Mouse (Mus musculus) layer of hippocampus, postnatal 36 days (tissue): ENCODE data around the gene Gm7075. TPM values are rescaled to one million over a fixed set of nuclear protein-coding genes. Genes with fewer than 3 reads are reported as not detected.

Source experiments
- total RNA-seq, 2 experiments: library from RNA; stranded (reverse); gene quantifications; 2 replicates each; pipeline ENCODE4 v1.2.3; 2021

The Gm7075 gene
- total RNA-seq, 2 experiments from 2014 or later, result not detected

Other genes starting within 250 kb of the Gm7075 start
- gene Mypn, start 217.8 kb downstream of the Gm7075 start, total RNA-seq, result 1 to 10 TPM; 1.4 to 2.1 TPM
- 10 to 100 TPM; 36.1 to 36.7 TPM for gene Herc4, start 178.0 kb downstream of the Gm7075 start, total RNA-seq
- gene Sirt1, start 40.1 kb downstream of the Gm7075 start, total RNA-seq, result 10 to 100 TPM; 12.8 to 15.4 TPM
- 10 to 100 TPM; 16.8 to 23.7 TPM for gene Dnajc12, start 39.3 kb downstream of the Gm7075 start, total RNA-seq
- 1 to 10 TPM; 1.2 to 1.9 TPM for gene Ctnna3, start 8.3 kb upstream of the Gm7075 start, total RNA-seq